Mouse (Mus musculus): ENCODE results near the gene Lipi.

DNA sequence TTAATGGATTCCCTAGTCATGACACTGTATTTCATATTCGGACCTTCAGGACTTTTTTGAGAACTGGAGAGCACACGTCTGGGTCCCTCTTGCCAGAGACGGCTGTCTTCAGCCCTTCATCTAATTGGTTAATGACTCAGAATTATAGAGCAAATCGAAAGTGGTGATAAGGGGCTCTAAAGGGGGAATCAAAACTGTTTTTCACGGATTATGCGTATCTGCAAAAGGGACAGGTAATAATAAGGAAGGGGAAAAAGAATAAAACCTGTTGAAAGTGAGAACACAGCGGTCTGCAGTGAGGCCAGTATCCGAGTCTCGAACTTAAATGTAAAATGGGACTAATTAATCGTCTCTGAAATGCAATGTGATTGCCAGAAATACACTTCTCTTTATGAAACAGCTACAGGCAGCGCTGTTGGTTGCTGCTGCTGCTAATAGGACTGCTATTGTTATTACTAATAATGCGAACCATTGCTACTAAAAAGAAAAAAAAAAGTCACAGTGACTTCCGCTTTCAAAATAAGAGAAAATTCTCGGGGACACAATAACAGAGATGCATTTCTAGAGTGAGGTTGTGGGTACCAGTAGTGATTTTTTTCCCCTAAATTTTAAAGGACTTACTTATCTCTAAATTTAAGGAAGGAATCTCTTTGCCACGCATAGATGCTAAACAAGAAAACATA is 7.8 kb upstream of the Lipi start:
- no peak for TF ChIP-seq CTCF (IDR thresholded peaks at IDR 0.05; ENCODE audit: low read depth)
- TF ChIP-seq EP300 (IDR thresholded peaks at IDR 0.05; ENCODE audit: low read depth), result no peak

Measured in liver, embryonic 14.5 days (tissue).